Mouse (Mus musculus): Measurements from ENCODE around the gene Pfkfb3. TPM values are rescaled to one million over a fixed set of nuclear protein-coding genes. Genes with fewer than 3 reads are reported as not detected.
A peak's percentile ranks its signal among the peaks of the same experiment; 100 is the strongest.

Pfkfb3 gene
- polyA plus RNA-seq, 1 experiment from 2014 or later = 14.5 TPM

DNA sequence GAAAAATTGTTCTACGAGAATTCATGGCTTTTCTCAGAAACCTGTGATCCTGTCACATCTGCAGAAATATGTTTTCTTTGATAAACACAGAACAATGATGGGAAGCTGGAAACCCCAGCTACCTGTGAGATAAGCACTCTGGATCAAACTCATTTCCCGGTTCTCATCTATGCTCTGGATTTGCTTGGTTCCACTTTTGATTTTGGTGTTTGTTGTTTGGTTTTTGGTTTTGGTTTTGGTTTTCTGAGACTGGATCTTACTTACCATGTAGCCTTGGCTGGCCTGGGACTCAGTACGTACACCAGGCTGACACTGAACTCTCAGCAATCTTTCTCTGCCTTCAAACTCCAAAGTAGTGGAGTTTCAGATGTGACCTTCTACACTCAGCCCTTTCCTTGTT, 38.0 kb downstream of the Pfkfb3 start:
- Histone ChIP-seq H3K9me3 (ENCODE audit: control insufficient read depth, low read length) (no peaks in the 10 kb centered on the region), H3K27ac (ENCODE audit: low read length) (no peak overlapping the region), H3K36me3 (ENCODE audit: control insufficient read depth, insufficient read depth, low read length) (no peaks in the 10 kb centered on the region), H3K4me3 (ENCODE audit: low read length) (no peak overlapping the region), H3K9ac (ENCODE audit: low read depth, low read length) (no peak overlapping the region), H3K4me1 (ENCODE audit: control insufficient read depth, insufficient read depth, low read length) (no peaks in the 10 kb centered on the region), H3K27me3 (replicated peaks; ENCODE audit: control insufficient read depth, insufficient read depth, low read length) (no peaks in the 10 kb centered on the region), H3K4me2 (ENCODE audit: low read depth, low read length) (no peak overlapping the region)
- ATAC-seq = no peak
- WGBS = 81% methylated on average over 3 of the region's 3 CpGs

DNA sequence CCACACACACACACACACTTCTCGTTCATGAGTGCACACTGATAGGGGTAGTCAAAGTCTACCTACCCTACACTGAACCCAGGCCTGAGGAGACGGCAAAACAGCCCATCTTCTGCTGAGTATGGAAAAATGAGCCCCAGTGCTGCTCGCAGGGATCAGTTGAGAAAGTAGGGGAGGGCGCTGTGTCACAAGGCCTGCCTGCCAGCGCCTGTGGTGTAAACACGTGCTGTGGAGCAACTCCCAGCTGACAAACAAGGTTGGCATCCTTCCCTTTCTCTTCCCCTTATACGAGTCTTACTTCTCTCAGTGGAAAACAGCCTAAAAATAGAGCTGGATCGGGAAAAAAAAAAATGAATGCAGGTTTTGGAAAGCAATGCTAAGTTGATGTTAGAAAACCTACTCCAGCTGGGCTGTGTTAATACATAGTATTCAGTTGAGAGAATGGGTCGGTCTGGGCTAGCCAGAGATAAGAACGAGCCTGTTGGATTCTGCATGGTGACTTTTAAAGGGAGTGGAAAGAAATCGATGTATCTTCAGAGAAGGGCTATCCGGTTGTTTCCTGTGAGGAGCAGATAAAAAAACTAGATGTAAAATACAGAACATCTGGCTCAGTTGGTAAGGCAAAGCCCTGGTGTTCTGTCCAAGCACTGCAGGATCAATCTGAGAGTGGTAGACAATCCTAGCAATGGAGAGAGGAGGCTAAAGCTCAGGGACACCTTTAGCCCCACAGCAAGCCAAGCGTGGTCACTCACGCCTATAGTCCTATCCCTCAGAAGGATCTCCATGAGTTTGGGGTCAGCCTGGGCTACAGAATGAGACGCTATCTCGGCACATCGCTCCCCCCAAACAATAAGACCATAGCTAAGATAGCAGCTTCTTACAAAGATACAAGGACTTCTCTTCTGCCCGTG, 40.6 kb downstream of the Pfkfb3 start:
- no peak overlapping the region for H3K4me2 ChIP-seq (ENCODE audit: low read depth, low read length)

DNA sequence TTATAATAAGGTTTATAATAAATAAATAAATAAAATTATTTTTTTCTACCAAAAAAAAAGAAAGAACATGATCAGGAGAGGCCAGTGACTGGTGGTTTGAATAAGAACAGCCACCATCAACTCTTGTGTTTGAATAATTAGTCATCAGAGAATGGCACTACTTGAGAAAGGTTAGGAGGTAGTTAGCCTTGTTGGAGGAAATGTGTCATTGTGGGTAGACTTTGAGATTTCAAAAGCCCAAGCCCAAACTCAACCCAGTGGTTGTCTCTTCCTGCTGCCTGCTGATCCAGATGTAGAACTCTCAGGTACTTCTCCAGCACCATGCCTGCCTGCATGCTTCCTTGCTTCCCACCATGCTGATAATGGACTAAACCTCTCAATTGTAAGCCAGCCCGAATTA, 41.8 kb downstream of the Pfkfb3 start:
- Histone ChIP-seq H3K27ac (ENCODE audit: low read length) (no peak overlapping the region), H3K27me3 (replicated peaks; ENCODE audit: control insufficient read depth, insufficient read depth, low read length) (no peaks in the 10 kb centered on the region), H3K9me3 (ENCODE audit: control insufficient read depth, low read length) (no peaks in the 10 kb centered on the region), H3K4me3 (ENCODE audit: low read length) (no peak overlapping the region), H3K4me2 (ENCODE audit: low read depth, low read length) (no peak overlapping the region), H3K36me3 (ENCODE audit: control insufficient read depth, insufficient read depth, low read length) (no peaks in the 10 kb centered on the region), H3K4me1 (ENCODE audit: control insufficient read depth, insufficient read depth, low read length) (no peaks in the 10 kb centered on the region), H3K9ac (ENCODE audit: low read depth, low read length) (no peak overlapping the region)
- ATAC-seq = no peak
- 92% methylated on average over 1 of the region's 1 CpGs for WGBS

More for the DNA sequence above, 40.6 kb downstream of the Pfkfb3 start:
- no peak overlapping the region for H3K27ac ChIP-seq (ENCODE audit: low read length)
- H3K27me3 ChIP-seq (replicated peaks; ENCODE audit: control insufficient read depth, insufficient read depth, low read length) = no peaks in the 10 kb centered on the region
- no peak overlapping the region for H3K9ac ChIP-seq (ENCODE audit: low read depth, low read length)
- H3K36me3 ChIP-seq (ENCODE audit: control insufficient read depth, insufficient read depth, low read length) = no peaks in the 10 kb centered on the region
- no peak overlapping the region for H3K4me3 ChIP-seq (ENCODE audit: low read length)
- ATAC-seq = 0 out of 2 replicates have a peak, but pooled peaks have one; percentile 44
- H3K9me3 ChIP-seq (ENCODE audit: control insufficient read depth, low read length) = no peaks in the 10 kb centered on the region
- WGBS = 63% methylated on average over 18 of the region's 18 CpGs
- no peaks in the 10 kb centered on the region for H3K4me1 ChIP-seq (ENCODE audit: control insufficient read depth, insufficient read depth, low read length)

DNA sequence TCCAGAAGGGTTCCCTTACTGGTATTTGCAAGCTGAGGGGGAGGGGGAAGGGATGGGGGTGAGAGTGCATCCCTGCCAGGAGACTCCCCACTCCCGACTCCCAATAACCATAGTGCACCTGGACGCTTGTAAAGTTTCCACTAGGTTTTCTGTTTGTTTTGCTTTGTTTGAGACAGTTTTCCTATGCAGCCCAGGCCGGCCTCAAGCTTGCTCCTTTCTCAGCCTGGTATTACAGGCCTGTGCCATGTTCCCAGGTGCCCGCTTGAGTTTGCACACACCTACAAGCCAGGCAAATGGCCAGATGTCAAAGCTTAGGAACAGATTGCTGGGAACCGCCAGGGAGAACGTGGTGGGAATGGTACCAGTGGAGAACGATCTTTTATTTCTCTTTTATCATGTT, 50.1 kb downstream of the Pfkfb3 start:
- 27% methylated on average over 7 of the region's 7 CpGs for WGBS
- H3K27ac ChIP-seq (ENCODE audit: low read length) = peak overlapping the region; percentile 94

DNA sequence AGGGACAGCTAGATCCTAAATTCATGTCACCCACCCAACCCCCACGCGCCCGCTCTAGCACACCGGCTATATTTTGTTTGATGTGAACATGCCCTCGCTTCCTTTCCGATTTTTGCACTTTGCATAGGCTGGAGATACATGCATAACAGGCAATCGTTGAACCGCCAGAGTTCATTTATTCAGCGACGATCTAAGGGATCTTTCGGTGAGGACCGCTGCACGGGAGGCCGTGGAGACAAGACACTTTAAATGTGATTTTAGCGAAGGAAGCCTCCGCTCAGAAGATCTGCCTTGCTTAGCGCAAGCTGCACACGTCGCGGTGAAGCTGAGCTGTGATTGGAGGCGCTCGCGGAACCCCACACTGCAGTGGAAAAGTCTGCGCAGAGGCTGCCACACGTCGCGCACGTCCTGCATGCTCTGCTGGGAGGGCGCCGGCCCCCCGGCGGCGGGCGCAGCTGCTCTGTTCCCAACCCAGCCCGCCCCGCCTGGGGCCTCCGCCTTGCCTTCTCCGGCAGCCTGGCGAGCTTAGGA, 50.9 kb downstream of the Pfkfb3 start:
- WGBS = under 1% methylated on average over 39 of the region's 39 CpGs
- Histone ChIP-seq H3K9me3 (ENCODE audit: control insufficient read depth, low read length) (no peaks in the 10 kb centered on the region), H3K4me3 (ENCODE audit: low read length) (peak overlapping the region; percentile 71), H3K4me2 (ENCODE audit: low read depth, low read length) (peak overlapping the region; percentile 94), H3K9ac (ENCODE audit: low read depth, low read length) (peak overlapping the region; percentile 82), H3K36me3 (ENCODE audit: control insufficient read depth, insufficient read depth, low read length) (no peaks in the 10 kb centered on the region), H3K4me1 (ENCODE audit: control insufficient read depth, insufficient read depth, low read length) (peaks cover 26% of the 10 kb centered on the region), H3K27me3 (replicated peaks; ENCODE audit: control insufficient read depth, insufficient read depth, low read length) (no peaks in the 10 kb centered on the region), H3K27ac (ENCODE audit: low read length) (peak overlapping the region; percentile 94)
- peak; percentile 78 for ATAC-seq

More for the DNA sequence above, 50.1 kb downstream of the Pfkfb3 start:
- Histone ChIP-seq H3K9ac (ENCODE audit: low read depth, low read length) (peak overlapping the region; percentile 82), H3K4me3 (ENCODE audit: low read length) (peak overlapping the region; percentile 71), H3K36me3 (ENCODE audit: control insufficient read depth, insufficient read depth, low read length) (no peaks in the 10 kb centered on the region), H3K9me3 (ENCODE audit: control insufficient read depth, low read length) (no peaks in the 10 kb centered on the region), H3K4me1 (ENCODE audit: control insufficient read depth, insufficient read depth, low read length) (peaks cover 26% of the 10 kb centered on the region), H3K27me3 (replicated peaks; ENCODE audit: control insufficient read depth, insufficient read depth, low read length) (no peaks in the 10 kb centered on the region), H3K4me2 (ENCODE audit: low read depth, low read length) (peak overlapping the region; percentile 94)
- peak; percentile 7; the same call in 1 of the 2 replicates for ATAC-seq

DNA sequence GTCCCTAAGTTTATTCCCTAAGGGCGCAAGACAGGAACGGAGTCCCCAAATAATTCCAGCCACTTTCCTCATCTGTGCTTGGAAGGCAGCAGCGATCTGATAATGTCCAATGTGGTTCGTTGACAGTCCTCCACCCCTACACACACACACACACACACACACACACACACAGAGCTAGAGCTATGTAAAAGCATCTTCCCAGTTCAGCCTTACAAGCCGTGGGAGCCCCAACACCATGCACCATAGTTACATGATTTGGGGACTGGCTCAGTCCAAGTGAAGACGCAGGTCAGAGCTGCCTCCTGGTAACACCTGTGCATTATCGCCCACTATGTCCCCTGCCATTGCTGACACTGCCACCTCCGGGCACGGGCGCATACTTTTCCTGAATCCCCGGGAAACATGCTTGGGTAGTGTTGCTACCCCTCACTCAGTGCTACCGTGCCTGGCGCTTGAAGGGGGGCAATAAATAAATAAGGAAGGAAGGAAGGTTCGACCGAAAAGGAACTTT, 51.6 kb downstream of the Pfkfb3 start:
- peak; percentile 18 for ATAC-seq
- WGBS = 0% methylated on average over 15 of the region's 15 CpGs
- H3K27ac ChIP-seq (ENCODE audit: low read length) = peak overlapping the region; percentile 94

DNA sequence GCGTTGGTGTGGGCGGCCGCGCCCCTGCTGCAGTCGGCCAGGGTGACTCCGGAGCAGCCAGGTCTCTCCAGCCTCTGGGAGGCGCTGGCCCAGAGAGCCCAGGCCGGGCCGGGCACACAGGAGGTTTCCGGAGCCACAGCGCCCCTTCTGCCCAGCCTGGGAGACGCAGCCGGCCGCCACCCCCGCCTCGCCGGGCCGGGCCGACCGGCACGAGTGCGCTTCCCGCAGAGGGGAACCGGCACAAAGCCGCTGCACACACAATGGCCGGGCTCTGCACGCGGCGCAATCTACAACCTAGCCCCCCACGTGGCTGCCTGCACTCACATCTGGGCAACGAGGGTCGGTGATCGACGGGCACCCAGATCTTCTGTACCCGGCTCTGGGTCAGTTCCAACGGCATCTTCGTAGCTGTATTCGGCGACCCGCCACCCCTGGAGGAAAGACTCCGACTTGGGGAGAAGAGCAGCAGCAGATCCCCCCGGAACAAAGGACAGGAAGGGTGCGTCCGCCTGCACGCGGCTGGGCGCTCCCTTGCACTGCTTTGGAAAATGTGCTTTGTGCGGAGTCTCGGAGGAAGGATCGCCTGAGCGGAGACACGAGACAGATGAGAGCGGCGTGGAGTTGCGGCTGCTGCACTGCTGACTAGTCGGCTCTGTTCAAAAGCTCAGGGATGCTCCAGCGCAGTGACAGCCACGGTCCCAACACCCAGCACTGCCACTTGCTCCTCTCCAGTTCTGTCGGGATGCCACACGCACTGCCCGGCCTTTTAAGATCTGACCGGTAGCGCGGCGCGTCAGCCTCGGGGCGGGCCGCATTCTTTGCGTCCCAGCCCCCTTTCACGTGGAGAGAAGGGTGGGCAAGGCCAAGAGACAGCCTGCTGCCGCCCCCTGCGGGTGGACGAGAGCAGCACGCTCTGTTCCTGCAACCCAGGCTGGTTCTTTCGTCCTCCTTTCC, 52.3 kb downstream of the Pfkfb3 start:
- peaks cover 26% of the 10 kb centered on the region for H3K4me1 ChIP-seq (ENCODE audit: control insufficient read depth, insufficient read depth, low read length)
- H3K36me3 ChIP-seq (ENCODE audit: control insufficient read depth, insufficient read depth, low read length) = no peaks in the 10 kb centered on the region
- H3K27ac ChIP-seq (ENCODE audit: low read length) = peak overlapping the region; percentile 94
- H3K27me3 ChIP-seq (replicated peaks; ENCODE audit: control insufficient read depth, insufficient read depth, low read length) = no peaks in the 10 kb centered on the region
- peak overlapping the region; percentile 82 for H3K9ac ChIP-seq (ENCODE audit: low read depth, low read length)
- H3K9me3 ChIP-seq (ENCODE audit: control insufficient read depth, low read length) = no peaks in the 10 kb centered on the region
- peak overlapping the region; percentile 94 for H3K4me2 ChIP-seq (ENCODE audit: low read depth, low read length)
- peak overlapping the region; percentile 71 for H3K4me3 ChIP-seq (ENCODE audit: low read length)
- peak; percentile 82 for ATAC-seq
- WGBS = under 1% methylated on average over 76 of the region's 76 CpGs

More for the DNA sequence above, 51.6 kb downstream of the Pfkfb3 start:
- no peaks in the 10 kb centered on the region for H3K27me3 ChIP-seq (replicated peaks; ENCODE audit: control insufficient read depth, insufficient read depth, low read length)
- H3K4me1 ChIP-seq (ENCODE audit: control insufficient read depth, insufficient read depth, low read length) = peaks cover 26% of the 10 kb centered on the region
- peak overlapping the region; percentile 94 for H3K4me2 ChIP-seq (ENCODE audit: low read depth, low read length)
- H3K9me3 ChIP-seq (ENCODE audit: control insufficient read depth, low read length) = no peaks in the 10 kb centered on the region
- peak overlapping the region; percentile 82 for H3K9ac ChIP-seq (ENCODE audit: low read depth, low read length)
- H3K36me3 ChIP-seq (ENCODE audit: control insufficient read depth, insufficient read depth, low read length) = no peaks in the 10 kb centered on the region
- H3K4me3 ChIP-seq (ENCODE audit: low read length) = peak overlapping the region; percentile 71

DNA sequence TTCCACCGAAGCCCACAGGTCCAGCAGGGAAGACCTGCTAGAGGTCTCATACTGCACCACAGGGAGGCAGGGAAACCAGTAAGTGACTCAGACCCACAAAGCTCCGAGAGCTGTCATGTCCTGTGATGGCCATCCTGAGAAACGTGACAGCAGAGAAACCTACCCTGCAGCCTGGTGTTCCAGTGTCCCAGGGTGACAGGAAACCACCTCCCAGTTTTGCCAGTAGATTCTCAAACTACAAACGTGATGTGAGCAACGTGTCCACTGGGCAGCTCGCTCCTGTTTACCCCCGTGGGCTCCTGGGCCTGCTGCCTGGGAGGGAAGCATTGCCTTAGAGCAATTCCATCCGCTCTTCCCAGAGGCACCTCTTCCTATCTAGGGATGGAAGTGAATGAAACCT, 53.2 kb downstream of the Pfkfb3 start:
- H3K9ac ChIP-seq (ENCODE audit: low read depth, low read length) = peak overlapping the region; percentile 82
- H3K9me3 ChIP-seq (ENCODE audit: control insufficient read depth, low read length) = no peaks in the 10 kb centered on the region
- no peaks in the 10 kb centered on the region for H3K36me3 ChIP-seq (ENCODE audit: control insufficient read depth, insufficient read depth, low read length)
- peak overlapping the region; percentile 94 for H3K27ac ChIP-seq (ENCODE audit: low read length)
- H3K4me1 ChIP-seq (ENCODE audit: control insufficient read depth, insufficient read depth, low read length) = peaks cover 26% of the 10 kb centered on the region
- peak overlapping the region; percentile 71 for H3K4me3 ChIP-seq (ENCODE audit: low read length)
- peak overlapping the region; percentile 94 for H3K4me2 ChIP-seq (ENCODE audit: low read depth, low read length)
- no peaks in the 10 kb centered on the region for H3K27me3 ChIP-seq (replicated peaks; ENCODE audit: control insufficient read depth, insufficient read depth, low read length)
- 4% methylated on average over 8 of the region's 8 CpGs for WGBS
- ATAC-seq = peak; percentile 3; the same call in 1 of the 2 replicates

Measured in intestine, embryonic 16.5 days (tissue).